Mouse (Mus musculus) kidney, adult 2 months (tissue): Measurements from ENCODE around the gene Kmt5b.

Source experiments
- CTCF ChIP-seq: fragments of 200-500 bp; conservative IDR thresholded peaks from 2 replicates; pipeline ENCODE4 v1.5.1; 2011; ENCODE audit warnings: low read depth, mild to moderate bottlenecking, control low read depth, low read length, moderate library complexity, mixed read lengths; ENCODE audit not compliant: insufficient read depth, insufficient read length
- POLR2A ChIP-seq: fragments of 200-500 bp; IDR thresholded peaks from one replicate; pipeline ENCODE4 v1.6.1; 2011; ENCODE audit warnings: low read depth, low read length, control low read depth

DNA sequence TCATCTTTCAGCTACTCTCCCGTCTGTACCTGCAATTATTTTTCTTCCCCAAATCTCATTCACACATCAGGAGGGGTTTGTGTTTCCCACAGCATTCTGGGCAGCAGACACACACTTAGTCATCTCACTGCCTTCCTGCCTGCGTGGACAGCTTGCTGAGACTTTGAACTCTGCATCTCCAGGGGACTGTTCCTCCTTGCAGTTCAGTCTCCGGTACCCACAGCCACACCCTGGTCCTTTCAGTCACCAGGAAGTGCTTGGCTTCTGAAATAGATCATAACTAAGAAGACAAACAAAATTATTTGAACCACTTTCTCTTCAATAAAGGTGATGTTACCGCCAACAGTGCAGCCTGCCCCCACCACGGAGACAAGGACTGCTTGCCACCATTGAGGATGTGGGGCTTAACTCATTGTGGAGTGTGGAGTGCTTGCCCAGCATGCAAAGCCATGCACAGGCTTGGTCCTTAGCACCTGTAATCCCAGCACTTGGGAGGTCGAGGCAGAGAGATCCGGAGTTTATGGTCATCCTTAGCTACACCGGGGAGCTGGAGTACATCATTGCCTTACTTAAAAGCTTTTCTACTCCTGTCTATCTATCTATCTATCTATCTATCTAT is 14.5 kb upstream of the Kmt5b start:
- no peak for TF ChIP-seq CTCF
- TF ChIP-seq POLR2A: no peak
